Mouse (Mus musculus): ENCODE measurements around the gene Spn.

GRCm38 (mm10) chr7:127117948-127118347 lies 19.7 kb downstream of the Spn start:
- TF ChIP-seq CTCF (IDR thresholded peaks at IDR 0.05; ENCODE audit: borderline replicate concordance, extremely low read depth, insufficient read depth, insufficient read length) (no peak; the same call in 1 of the 2 replicates), POLR2A (IDR thresholded peaks at IDR 0.05; ENCODE audit: borderline replicate concordance, extremely low read depth, insufficient read depth, insufficient read length, poor library complexity, severe bottlenecking) (no peak)
